Mouse (Mus musculus): ENCODE measurements around the gene Tmed9.
"Not testable (repeated sequence)": the region's sequence is repeated elsewhere in the genome, so short reads cannot be mapped to it uniquely, and the experiment has no call there.

Gene Tmed9

DNA sequence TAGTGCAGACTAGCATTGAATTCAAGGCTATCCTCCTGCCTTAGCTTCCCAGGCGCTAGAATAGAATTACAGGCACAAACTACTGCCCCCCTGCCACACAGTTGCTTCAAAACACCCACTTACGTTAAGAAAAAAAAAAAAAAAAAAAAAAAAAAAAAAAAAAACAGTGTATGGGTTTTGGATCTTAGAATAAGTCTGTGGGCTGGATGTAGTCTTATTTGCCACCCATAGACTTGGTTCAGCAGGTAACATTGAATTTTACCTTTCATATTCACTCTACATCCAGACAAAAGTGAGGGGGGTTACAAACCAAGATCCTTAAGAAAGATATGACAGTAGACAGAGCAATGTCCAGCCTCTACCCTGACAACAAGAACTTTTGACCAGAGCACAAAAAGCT lies 5.6 kb upstream of the Tmed9 start:
- no peak for DNase-seq (ENCODE audit: low read depth, low spot score)

DNA sequence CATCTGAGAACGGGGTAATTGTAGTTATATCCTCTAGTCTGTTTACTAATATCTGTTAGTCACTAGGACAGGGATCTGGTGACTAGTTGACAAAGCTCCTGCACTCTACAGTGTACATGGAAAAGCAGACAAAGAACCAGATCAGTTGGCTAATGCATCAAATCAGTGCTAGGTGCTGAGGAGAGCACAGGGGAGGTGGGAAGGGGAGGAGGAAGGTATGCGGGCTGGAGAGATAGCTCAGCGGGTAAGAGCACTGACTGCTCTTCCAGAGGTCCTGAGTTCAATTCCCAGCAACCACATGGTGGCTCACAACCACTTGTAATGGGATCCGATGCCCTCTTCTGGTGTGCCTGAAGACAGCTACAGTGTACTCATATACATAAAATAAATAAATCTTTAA lies 5.0 kb upstream of the Tmed9 start:
- DNase-seq (ENCODE audit: low read depth, low spot score): not testable (repeated sequence)

DNA sequence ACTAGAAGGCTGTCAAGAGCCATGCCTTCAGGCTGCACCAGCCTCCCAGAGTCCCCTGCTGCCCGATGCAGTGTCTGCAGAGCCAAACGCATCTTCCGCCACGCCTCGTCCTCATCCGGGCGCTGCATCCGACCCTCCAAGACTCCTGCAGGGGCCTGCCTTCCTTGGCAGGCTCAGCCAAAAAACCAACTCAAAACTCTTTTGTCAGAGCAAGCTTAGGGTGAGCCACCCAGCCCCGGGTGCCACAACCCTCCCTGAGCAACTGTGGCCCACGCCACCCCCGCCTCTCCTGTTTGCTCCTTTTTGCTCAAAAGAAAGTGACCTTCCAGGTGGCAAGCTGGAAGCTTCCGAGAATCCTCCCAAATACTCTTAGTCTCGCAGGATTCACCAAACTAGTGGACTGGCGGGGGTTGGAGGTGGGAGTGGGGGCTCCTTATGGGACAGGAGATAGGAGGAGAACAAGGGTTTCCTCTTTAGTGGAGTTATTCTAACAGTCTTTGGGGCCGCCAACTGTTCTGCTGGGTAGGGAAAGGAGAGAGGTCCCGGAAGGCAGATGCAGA lies 3.7 kb upstream of the Tmed9 start:
- no peak for DNase-seq (ENCODE audit: low read depth, low spot score)

DNA sequence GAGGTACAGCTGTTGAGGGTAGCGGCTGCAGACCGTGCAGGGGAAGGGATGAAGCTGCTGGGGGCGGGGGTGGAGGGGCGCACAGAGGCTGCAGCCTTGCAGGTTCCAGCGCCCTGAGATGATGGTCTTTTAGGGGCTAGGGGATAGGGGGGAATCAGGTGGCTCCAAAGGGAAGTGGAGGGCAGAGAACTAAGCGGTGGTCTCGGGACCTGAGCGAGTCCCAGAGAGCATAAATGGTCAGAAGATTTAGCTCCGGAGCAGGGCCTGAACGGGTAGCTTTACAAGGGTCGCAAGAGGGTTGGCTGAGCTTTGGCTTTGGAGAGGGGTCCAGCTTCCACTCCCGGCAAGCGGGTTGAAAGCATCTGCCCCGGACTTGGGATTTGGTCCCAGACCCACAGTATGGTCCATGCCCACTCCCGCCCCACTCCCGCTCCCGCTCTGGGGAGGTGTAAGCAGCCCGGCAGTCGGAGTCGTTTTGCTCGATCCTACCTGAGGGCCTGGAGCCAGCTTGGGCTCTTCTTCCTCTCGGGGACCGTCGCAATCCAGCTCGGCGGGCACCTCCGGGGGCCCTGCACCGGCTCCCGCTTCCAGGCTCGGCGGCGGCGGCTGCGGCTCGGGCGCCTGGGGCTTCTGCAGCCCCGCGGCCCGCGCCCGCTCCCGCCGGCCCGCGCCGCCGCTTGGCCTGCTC lies 3.1 kb upstream of the Tmed9 start:
- DNase-seq (ENCODE audit: low read depth, low spot score): no peak

DNA sequence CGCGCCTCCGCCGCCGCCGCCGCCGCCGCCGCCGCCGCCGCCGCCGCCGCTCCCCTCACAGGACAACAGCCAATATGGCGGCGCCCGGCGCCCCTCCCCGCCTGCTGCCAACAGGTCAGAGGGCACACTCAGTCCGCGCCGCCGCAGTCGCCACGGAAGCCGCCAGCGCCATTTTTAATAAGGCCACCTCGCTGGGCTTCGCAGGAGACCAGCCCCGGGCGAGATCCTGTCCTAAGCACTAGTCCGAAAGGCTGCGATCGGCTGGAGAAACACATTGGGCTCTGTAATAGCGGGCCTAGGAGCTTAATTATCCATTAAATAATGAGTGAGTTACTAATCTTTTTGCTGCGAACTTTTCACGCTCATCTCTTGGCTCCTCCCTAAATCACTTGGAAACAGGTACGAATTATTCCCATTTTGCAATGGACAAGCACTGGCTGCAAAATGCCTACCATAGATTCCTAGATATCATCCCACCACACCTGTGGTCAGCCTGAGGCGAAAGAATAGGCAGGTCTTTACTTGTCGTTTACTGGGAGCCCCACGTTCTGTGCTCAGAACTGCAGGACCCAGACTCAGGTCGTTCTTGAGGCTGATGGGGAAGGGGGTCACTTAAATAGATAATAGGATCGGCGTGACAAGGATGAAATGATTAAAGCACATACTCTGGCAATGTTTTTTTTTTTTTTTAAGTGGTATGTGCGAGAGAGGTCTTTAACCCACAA lies 2.3 kb upstream of the Tmed9 start, which contains the start of gene Fam193b:
Gene Fam193b (minus strand): TSS at position 94 of the 725 bp plus-strand sequence.
- peak; percentile 81 for DNase-seq (ENCODE audit: low read depth, low spot score)

DNA sequence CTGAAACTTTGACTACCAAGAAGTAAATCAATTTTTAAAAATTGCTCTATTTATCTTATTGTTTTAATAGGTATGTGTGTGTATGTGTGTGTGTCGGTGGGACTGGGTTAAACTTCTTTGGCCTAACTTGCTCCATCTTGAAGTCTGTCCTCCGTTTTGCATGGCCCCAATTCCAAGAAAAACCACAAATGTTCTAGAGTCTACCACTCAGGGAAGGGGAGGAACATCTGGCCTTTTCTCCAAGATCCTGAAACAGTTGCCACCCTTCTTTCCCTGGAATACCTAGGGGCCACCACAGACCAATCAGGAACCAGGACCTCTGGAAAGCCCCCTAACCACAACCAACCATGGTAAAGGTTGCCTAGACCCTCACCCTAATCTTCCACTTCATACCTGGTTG lies 1.6 kb upstream of the Tmed9 start:
- no peak for DNase-seq (ENCODE audit: low read depth, low spot score)

- DNase-seq (ENCODE audit: low read depth, low spot score): no peak
Observed at GRCm38 (mm10) chr13:55574321-55574720, 789 bp downstream of the Tmed9 start.

DNA sequence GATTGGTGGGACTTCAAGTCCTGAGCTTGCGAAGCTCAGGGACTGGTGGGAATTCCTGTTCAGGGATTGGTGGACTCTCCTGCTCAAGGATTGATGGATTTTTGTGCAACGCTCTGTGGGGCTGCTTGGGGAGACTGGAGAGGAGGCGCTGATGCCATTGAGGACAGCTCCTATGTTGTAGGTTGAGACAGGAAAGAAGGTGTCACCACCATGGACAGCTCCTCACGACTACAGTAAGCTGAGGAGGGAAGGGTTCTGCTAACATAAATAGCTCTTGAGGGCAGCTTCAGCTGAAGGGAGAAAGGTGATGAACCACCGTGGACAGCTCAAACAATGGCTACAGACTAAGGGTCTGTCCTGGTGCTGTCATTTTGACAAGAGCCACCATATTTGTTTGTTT lies 2.4 kb downstream of the Tmed9 start:
- no peak for DNase-seq (ENCODE audit: low read depth, low spot score)

DNA sequence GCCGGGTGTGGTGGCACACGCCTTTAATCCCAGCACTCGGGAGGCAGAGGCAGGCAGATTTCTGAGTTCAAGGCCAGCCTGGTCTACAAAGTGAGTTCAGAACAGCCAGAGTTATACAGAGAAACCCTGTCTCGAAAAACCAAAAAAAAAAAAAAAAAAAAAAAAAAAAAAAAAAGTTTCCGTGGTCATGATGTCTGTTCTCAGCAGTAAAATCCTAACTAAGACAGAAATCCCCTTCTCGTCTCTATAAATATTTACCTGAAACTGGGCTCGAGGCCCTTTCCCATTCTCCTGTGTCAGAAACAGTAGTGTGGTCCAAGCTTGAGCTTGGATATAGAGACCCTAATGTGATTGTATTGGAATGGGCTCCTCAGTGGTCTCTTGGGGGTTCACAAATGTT lies 3.3 kb downstream of the Tmed9 start:
- DNase-seq (ENCODE audit: low read depth, low spot score): not testable (repeated sequence)

DNA sequence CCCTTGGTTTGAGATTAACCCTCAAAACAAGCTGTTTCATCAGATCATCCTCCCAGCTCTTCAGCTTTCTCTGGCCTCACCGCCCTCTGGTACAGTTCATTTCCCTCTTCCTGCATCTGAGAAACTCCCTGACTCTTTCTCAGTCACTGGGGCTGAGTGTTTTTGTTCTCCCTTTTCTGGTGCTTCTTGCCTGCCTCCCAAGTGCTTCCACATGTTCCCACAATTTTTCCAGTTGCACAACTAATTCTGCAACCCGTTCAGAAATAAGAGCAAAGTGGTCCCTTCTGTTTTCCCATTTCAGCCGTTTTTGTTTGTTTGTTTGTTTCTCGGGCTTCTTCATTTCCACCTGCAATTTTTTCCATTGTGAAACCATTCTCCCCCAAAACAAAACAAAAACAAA lies 4.6 kb downstream of the Tmed9 start:
- DNase-seq (ENCODE audit: low read depth, low spot score): no peak

- no peak for DNase-seq (ENCODE audit: low read depth, low spot score)
Observed at GRCm38 (mm10) chr13:55591961-55592490, 18.5 kb downstream of the Tmed9 start.

- DNase-seq (ENCODE audit: low read depth, low spot score): peak; percentile 95
Observed at GRCm38 (mm10) chr13:55592512-55593253, 19.2 kb downstream of the Tmed9 start.

DNA sequence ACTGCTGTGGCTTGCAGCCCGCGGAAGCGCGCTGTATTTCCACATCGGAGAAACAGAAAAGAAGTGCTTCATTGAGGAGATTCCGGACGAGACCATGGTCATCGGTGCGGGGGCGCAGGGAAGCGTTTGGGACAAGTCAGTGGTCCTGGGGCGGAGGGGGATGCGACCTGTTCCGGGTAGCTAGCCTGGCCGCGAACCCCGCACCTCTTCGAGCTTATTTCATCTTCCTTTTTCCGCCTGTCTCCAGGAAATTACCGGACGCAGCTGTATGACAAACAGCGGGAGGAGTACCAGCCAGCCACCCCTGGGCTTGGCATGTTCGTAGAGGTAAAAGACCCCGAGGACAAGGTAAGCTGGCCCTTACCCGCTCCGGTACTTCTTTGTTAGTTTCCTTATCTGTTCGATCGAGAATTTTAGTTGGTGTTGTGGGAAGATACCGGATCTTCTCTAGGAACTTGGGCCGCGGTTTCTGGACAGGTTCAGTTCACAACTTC lies 19.8 kb downstream of the Tmed9 start:
- no peak for DNase-seq (ENCODE audit: low read depth, low spot score)

- peak; percentile 75 for DNase-seq (ENCODE audit: low read depth, low spot score)
Observed at GRCm38 (mm10) chr13:55595375-55595774, 21.8 kb downstream of the Tmed9 start.

- no peak for DNase-seq (ENCODE audit: low read depth, low spot score)
Observed at GRCm38 (mm10) chr13:55596802-55597201, 23.3 kb downstream of the Tmed9 start.

DNA sequence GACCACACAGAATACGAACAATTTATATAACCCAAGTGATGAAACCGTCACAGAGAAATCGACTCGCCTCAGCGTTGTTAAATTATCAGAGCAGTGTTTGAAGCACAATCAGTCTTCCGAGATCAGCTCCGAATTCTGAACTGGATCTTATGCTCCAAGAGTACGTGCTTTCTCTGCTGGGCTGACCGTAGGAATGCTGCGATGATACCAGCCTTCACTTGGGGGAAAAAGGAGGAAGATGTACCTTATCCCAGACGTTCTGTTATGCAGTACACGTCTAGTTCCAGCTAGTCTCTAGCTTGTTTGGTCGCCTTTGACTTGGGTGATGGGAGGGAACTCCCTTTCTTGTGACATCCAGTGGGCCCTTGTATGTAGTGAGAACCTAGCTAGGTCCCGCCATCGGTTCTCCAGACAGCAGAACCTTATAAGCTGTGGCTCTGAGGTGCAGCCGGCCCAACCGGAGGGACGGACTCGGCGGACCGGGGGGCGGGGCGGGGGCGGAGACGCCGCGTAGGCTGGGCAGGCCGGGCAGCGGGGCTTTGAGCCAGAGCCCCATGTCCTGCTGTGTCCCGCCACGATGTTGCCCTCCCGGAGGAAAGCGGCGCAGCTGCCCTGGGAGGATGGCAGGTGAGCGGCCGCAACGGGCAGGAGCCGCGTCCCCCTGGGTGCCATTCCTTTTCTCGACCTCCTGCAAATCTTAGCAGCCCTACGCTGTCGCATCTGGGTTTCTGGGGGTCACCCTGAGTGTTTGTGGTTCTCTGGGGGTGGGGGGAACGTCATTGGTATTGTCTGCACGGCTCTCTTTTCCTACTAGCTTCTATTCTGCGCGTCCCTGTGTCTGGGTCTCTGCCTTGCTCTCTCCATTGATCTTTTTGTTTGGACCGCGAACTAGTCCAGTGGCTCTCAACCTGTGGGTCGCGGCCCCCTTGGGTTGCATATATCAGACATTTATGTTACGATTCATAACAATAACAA lies 26.3 kb downstream of the Tmed9 start, which contains the start of gene B4galt7:
Gene B4galt7 (plus strand): TSS at position 331 of the 975 bp plus-strand sequence.
- DNase-seq (ENCODE audit: low read depth, low spot score): peak; percentile 69

- DNase-seq (ENCODE audit: low read depth, low spot score): no peak
Observed at GRCm38 (mm10) chr13:55600657-55601056, 27.1 kb downstream of the Tmed9 start.

DNA sequence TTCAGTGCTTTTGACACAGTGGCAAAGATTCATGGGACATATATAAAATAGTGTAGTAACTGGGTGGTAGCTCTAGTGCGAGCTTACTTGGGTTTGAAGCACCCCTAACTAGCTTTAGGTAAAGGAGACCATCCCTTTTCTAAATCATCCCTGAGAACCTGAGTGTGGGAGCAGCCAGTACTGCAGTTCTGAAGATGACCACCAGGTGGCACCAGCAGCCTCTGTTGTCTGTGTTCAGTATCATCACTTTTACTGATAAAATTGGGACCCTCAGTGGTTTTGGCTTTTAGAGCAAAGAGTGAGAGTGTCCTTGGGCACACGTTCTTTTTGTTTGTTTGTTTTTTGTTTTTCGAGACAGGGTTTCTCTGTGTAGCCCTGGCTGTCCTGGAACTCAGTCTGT lies 28.1 kb downstream of the Tmed9 start:
- peak; percentile 42 for DNase-seq (ENCODE audit: low read depth, low spot score)

DNA sequence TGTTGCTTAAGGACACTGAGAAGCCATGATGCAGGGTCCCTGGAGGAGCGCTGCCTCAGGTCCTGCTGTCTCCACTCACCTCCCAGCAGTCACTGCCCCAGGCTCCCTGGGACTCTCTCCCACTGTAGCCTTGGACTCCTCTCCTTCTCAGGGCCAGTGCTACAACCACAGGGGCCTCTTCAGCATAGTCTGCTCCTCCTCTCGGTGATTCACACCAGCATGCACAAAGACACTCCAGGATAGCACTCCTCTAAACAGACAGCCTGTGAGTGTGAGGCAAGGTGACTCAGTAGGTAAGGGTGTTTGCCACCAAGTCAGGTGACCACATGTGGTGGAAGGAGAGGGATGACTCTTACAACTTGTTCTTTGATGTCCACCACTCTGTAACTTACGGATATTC lies 31.1 kb downstream of the Tmed9 start:
- DNase-seq (ENCODE audit: low read depth, low spot score): no peak

DNA sequence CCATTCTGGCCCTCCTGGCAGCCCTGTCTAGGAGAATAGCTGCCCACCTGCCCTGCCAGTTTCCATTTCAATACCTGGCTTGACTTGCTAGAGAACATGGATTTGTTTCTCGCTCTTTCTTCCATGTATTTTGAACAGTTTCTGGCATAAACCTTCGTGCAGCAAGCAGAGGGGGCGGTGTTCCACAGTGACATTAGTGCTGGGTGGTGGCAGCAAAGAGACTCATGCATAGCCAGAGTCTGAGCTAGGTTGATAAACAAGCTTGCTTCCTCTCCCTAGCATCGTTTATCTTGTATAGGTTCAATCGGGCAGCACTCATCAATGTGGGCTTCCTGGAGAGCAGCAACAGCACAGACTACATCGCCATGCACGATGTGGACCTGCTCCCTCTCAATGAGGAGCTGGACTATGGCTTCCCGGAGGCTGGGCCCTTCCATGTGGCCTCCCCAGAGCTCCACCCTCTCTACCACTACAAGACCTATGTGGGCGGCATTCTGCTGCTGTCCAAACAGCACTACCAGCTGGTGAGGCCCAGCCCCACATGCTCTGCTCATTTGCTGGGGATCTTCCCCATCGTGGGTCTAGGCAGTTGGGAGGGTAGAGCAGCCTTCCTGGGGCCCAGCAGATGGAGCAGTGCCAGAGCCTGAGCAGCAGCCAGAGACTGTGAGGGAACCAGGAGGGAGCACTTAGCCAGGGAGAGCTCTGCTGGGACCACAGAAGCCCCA lies 33.5 kb downstream of the Tmed9 start:
- DNase-seq (ENCODE audit: low read depth, low spot score): no peak

All from skeletal muscle tissue, adult 2 months (tissue).